Mouse (Mus musculus): ENCODE measurements at regions not wholly inside any gene's neighbourhood (a gene's known extent, or its start where the extent isn't known, plus 50 kb on each side); places are given as distances from the start of the nearest gene placed in this dataset.

- Histone ChIP-seq H3K4me3 (ENCODE audit: control insufficient read depth, low read depth, low read length) (no peak overlapping the region), H3K36me3 (ENCODE audit: control insufficient read depth, insufficient read depth, low read length) (no peaks in the 10 kb centered on the region), H3K27me3 (ENCODE audit: control insufficient read depth, insufficient read depth, low read length) (no peaks in the 10 kb centered on the region), H3K4me1 (ENCODE audit: control insufficient read depth, insufficient read depth, low read length) (no peaks in the 10 kb centered on the region), H3K27ac (ENCODE audit: control insufficient read depth, insufficient read depth, low read depth, low read length) (no peak overlapping the region)
- TF ChIP-seq CTCF (IDR thresholded peaks at IDR 0.05; ENCODE audit: control insufficient read depth, insufficient read depth, insufficient replicate concordance, low read depth, low read length) = no peak
- TF ChIP-seq POLR2A (IDR thresholded peaks at IDR 0.05; ENCODE audit: control insufficient read depth, low read depth, low read length) = no peak
These were observed 3892.4 kb downstream of the 9330182O14Rik start for GRCm38 (mm10) chr15:44026468-44027028.

GRCm38 (mm10) chr15:44035900-44036299 is 3901.7 kb downstream of the 9330182O14Rik start:
- Histone ChIP-seq H3K4me1 (ENCODE audit: control insufficient read depth, insufficient read depth, low read length) (no peaks in the 10 kb centered on the region), H3K27ac (ENCODE audit: control insufficient read depth, insufficient read depth, low read depth, low read length) (no peak overlapping the region), H3K4me3 (ENCODE audit: control insufficient read depth, low read depth, low read length) (no peak overlapping the region), H3K36me3 (ENCODE audit: control insufficient read depth, insufficient read depth, low read length) (no peaks in the 10 kb centered on the region), H3K27me3 (ENCODE audit: control insufficient read depth, insufficient read depth, low read length) (no peaks in the 10 kb centered on the region)
- no peak for TF ChIP-seq POLR2A (IDR thresholded peaks at IDR 0.05; ENCODE audit: control insufficient read depth, low read depth, low read length)
- no peak for TF ChIP-seq CTCF (IDR thresholded peaks at IDR 0.05; ENCODE audit: control insufficient read depth, insufficient read depth, insufficient replicate concordance, low read depth, low read length)

- Histone ChIP-seq H3K4me1 (ENCODE audit: control insufficient read depth, insufficient read depth, low read length) (no peaks in the 10 kb centered on the region), H3K27ac (ENCODE audit: control insufficient read depth, insufficient read depth, low read depth, low read length) (no peak overlapping the region), H3K27me3 (ENCODE audit: control insufficient read depth, insufficient read depth, low read length) (no peaks in the 10 kb centered on the region), H3K4me3 (ENCODE audit: control insufficient read depth, low read depth, low read length) (no peak overlapping the region), H3K36me3 (ENCODE audit: control insufficient read depth, insufficient read depth, low read length) (no peaks in the 10 kb centered on the region)
- TF ChIP-seq CTCF (IDR thresholded peaks at IDR 0.05; ENCODE audit: control insufficient read depth, insufficient read depth, insufficient replicate concordance, low read depth, low read length) (no peak), POLR2A (IDR thresholded peaks at IDR 0.05; ENCODE audit: control insufficient read depth, low read depth, low read length) (no peak)
These were observed 3903.7 kb downstream of the 9330182O14Rik start for GRCm38 (mm10) chr15:44037893-44038292.

- Histone ChIP-seq H3K27me3 (ENCODE audit: control insufficient read depth, insufficient read depth, low read length) (no peaks in the 10 kb centered on the region), H3K4me1 (ENCODE audit: control insufficient read depth, insufficient read depth, low read length) (no peaks in the 10 kb centered on the region), H3K4me3 (ENCODE audit: control insufficient read depth, low read depth, low read length) (no peak overlapping the region), H3K36me3 (ENCODE audit: control insufficient read depth, insufficient read depth, low read length) (no peaks in the 10 kb centered on the region), H3K27ac (ENCODE audit: control insufficient read depth, insufficient read depth, low read depth, low read length) (no peak overlapping the region)
- TF ChIP-seq POLR2A (IDR thresholded peaks at IDR 0.05; ENCODE audit: control insufficient read depth, low read depth, low read length) = no peak
- no peak for TF ChIP-seq CTCF (IDR thresholded peaks at IDR 0.05; ENCODE audit: control insufficient read depth, insufficient read depth, insufficient replicate concordance, low read depth, low read length)
These were observed 3916.6 kb downstream of the 9330182O14Rik start for GRCm38 (mm10) chr15:44050565-44051274.

- TF ChIP-seq CTCF (IDR thresholded peaks at IDR 0.05; ENCODE audit: control insufficient read depth, insufficient read depth, insufficient replicate concordance, low read depth, low read length) = no peak
- no peak for TF ChIP-seq POLR2A (IDR thresholded peaks at IDR 0.05; ENCODE audit: control insufficient read depth, low read depth, low read length)
- Histone ChIP-seq H3K4me1 (ENCODE audit: control insufficient read depth, insufficient read depth, low read length) (no peaks in the 10 kb centered on the region), H3K27ac (ENCODE audit: control insufficient read depth, insufficient read depth, low read depth, low read length) (no peak overlapping the region), H3K36me3 (ENCODE audit: control insufficient read depth, insufficient read depth, low read length) (no peaks in the 10 kb centered on the region), H3K27me3 (ENCODE audit: control insufficient read depth, insufficient read depth, low read length) (no peaks in the 10 kb centered on the region), H3K4me3 (ENCODE audit: control insufficient read depth, low read depth, low read length) (peak overlapping the region; percentile 79; the same call in 1 of the 2 replicates)
These were observed 3930.7 kb downstream of the 9330182O14Rik start for GRCm38 (mm10) chr15:44064855-44065254.

- TF ChIP-seq CTCF (IDR thresholded peaks at IDR 0.05; ENCODE audit: control insufficient read depth, insufficient read depth, insufficient replicate concordance, low read depth, low read length) (no peak), POLR2A (IDR thresholded peaks at IDR 0.05; ENCODE audit: control insufficient read depth, low read depth, low read length) (no peak)
- no peak overlapping the region for H3K27ac ChIP-seq (ENCODE audit: control insufficient read depth, insufficient read depth, low read depth, low read length)
These were observed 3949.5 kb downstream of the 9330182O14Rik start for GRCm38 (mm10) chr15:44083680-44084079.

GRCm38 (mm10) chr15:44112328-44112944 is 3978.3 kb downstream of the 9330182O14Rik start:
- no peak for TF ChIP-seq CTCF (IDR thresholded peaks at IDR 0.05; ENCODE audit: control insufficient read depth, insufficient read depth, insufficient replicate concordance, low read depth, low read length)
- TF ChIP-seq POLR2A (IDR thresholded peaks at IDR 0.05; ENCODE audit: control insufficient read depth, low read depth, low read length) = no peak
- no peak overlapping the region for H3K27ac ChIP-seq (ENCODE audit: control insufficient read depth, insufficient read depth, low read depth, low read length)
- no peaks in the 10 kb centered on the region for H3K36me3 ChIP-seq (ENCODE audit: control insufficient read depth, insufficient read depth, low read length)
- H3K4me3 ChIP-seq (ENCODE audit: control insufficient read depth, low read depth, low read length) = no peak overlapping the region
- no peaks in the 10 kb centered on the region for H3K4me1 ChIP-seq (ENCODE audit: control insufficient read depth, insufficient read depth, low read length)
- H3K27me3 ChIP-seq (ENCODE audit: control insufficient read depth, insufficient read depth, low read length) = no peaks in the 10 kb centered on the region

More at GRCm38 (mm10) chr15:44083680-44084079, 3949.5 kb downstream of the 9330182O14Rik start:
- H3K4me3 ChIP-seq (ENCODE audit: control insufficient read depth, low read depth, low read length) = no peak overlapping the region
- no peaks in the 10 kb centered on the region for H3K36me3 ChIP-seq (ENCODE audit: control insufficient read depth, insufficient read depth, low read length)
- no peaks in the 10 kb centered on the region for H3K4me1 ChIP-seq (ENCODE audit: control insufficient read depth, insufficient read depth, low read length)
- H3K27me3 ChIP-seq (ENCODE audit: control insufficient read depth, insufficient read depth, low read length) = no peaks in the 10 kb centered on the region

All from testis, adult 2 months (tissue).